Mouse (Mus musculus): Measurements from ENCODE around the gene Mrpl18.
"Not testable (repeated sequence)": the region's sequence is repeated elsewhere in the genome, so short reads cannot be mapped to it uniquely, and the experiment has no call there.

The Mrpl18 gene

DNA sequence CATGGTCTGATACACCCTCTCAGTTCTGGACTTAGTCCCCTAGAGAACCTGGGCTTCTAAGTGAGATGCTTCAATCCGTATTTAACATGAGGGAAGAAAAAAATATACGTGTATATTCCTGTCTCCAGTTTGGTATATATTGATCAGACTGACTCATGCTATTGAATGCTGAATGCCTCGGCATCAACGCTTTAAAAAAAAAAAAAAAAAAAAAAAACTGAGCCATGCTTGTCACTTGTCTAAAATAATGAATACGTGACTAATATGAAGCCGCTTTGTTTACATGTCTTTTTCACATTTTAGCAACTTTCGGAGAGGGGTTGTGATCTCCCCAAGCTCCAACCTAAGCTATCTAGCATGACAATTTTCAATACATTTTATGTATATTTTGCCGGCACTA is 5.8 kb downstream of the Mrpl18 start:
- no peak for DNase-seq (ENCODE audit: low read depth, low spot score)

DNA sequence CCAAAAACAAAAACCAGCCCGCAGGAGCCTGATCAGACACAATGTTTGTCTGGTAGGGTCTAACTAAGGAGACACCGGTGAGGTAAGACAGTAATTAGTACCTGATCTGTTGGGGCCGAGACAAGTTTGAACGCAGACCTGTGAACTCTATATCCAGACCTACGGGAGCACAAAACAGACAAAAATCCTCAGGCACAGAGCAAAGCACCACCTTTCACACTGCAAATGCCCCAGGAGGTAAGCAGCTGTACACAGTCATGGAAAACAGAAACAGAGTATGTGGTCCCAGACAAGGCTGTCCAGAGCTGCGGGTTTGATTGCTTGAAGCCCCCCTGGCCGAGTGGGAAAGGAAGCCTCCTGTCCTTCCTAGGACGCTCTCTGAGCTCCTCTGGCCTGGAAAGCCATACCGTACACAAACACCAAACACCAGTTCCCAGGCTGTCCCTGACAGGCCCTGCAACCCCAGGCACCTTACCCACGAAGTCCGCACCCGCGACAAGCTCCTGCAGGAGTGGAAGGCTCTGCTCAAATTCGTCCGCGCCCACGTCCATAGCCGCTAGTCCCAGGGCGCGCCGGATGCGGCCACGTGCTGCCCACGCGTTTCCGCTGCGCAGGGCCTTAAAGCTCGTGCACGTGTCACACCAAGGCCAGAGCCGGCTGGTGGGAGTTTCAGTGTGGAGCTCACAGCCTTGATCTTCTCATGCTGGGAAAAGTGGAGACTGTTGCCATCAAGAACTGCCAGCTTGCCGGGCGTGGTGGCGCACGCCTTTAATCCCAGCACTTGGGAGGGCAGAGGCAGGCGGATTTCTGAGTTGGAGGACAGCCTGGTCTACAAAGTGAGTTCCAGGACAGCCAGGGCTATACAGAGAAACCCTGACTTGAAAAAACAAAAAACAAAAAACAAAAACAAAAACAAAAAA is 6.5 kb downstream of the Mrpl18 start, which contains the start of gene Pnldc1:
Gene Pnldc1 (minus strand): TSS at position 870 of the 920 bp plus-strand sequence.
- peak; percentile 81 for DNase-seq (ENCODE audit: low read depth, low spot score)

- DNase-seq (ENCODE audit: low read depth, low spot score), result no peak
Measured at GRCm38 (mm10) chr17:12906436-12906835, 9.7 kb downstream of the Mrpl18 start.

DNA sequence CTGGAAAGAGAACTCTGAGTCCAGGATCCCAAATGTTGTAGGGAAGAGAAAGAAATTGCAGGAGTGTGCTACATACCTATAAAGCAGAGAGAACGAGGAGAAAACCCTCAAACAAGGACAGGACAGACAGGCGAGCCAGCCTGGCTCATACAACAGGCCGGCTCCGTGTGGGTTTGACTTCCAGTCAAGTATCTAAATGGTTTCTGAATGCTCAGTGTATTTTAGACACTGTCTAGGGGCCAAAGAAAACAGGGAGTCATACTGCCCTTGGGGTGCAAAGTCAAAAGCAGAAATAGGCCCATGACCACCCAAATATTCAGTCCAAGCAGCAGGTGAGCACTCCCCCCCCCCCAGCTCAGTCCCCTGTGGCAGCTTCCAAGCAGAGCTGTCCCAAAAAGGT is 10.3 kb downstream of the Mrpl18 start:
- DNase-seq (ENCODE audit: low read depth, low spot score), result no peak

DNA sequence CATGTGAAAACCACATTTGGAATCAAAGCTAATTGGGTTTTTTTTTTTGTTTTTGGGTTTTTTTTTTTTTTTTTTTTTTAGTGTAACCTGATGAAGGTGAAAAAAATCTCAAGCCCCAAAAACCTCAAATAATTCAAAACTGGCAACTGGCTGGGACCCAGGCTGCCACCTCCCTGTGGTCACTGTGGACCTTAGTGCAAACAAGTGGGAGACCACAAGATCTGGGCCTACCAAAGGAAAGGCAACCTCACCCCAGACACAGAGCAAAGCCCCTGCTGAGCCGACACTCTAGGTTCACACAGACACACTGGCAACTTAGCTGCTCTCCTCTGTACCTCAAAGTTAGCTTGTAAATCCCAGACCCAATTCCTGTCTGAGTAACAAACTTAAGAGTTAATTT is 11.8 kb downstream of the Mrpl18 start:
- DNase-seq (ENCODE audit: low read depth, low spot score), result no peak

DNA sequence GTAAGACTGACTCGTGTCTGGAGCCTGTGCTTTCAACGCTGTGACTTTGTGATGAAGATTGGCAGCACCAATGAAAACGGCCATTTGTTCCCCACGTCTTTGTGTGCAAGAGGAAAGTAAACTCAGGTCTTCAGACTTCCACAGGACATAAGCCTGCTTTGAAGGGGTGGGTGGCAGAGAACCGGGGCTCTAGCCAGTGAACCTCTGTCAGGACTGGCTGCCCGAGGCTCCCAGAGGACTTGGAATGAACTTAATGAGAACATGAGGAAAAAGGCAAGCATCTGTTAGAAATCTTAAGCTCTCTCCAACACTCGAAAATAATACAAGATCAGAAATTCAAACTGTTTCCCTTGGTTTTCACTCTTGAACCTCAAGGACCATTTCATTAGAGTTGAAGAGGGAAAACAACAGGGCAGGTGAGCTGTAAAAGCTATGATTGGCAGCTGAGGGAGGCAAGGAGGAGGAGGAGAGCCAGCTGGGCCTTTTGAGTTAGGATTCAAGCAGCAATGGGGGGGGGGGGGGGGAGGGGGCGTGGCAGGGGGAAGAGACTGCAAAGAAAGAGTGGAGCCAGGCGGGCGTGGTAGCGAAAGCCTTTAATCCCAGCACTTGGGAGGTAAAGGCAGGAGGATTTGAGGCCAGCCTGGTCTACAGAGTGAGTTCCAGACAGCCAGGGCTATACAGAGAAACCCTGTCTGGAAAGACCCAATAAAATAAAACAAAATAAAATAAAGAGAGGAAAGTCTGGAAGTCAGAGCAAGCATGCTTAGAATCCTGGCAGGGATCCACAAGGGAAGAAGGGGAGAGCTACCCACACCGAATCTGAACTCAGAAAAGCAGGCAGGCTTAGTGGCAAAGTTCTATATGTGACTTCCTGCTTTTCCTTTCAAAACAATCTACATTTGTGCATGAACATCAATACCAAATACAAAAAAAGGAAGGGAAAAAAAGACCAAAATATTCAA is 12.5 kb downstream of the Mrpl18 start:
- peak; percentile 28 for DNase-seq (ENCODE audit: low read depth, low spot score)

DNA sequence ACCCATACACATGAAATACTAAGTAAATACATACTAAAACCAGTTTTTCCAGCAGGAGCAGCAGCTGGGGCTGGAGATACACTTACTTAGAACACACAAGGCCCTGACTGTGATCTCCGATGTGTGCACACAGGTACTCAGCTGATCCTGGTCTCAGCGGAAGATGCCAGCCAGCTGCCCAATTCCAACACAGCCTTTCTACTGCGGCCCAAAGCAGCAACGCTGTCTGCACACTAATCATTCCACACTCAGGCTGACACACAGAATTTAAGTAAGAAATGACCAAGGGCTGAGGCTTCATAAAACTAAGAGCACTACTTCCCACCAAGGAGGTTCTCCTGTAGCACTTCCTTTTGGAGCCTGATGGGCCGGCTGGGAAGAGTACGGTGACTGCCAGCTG is 13.9 kb downstream of the Mrpl18 start:
- no peak for DNase-seq (ENCODE audit: low read depth, low spot score)

DNA sequence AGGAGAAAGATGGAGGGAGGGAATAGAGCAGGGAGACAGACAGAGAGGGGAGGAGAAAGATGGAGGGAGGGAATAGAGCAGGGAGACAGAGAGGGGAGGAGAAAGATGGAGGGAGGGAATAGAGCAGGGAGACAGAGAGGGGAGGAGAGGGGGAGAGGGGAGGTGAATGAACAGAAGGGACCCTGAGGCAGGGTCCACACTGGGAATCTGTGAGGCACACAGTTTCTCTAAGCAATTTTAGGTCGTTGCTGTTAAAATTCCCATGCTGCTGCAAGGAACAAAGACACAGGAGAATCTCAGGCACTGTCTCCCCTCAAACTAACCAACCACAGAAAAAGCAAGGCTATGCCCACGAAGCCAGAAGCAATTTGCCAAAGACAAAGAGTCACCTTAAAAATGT is 17.5 kb downstream of the Mrpl18 start:
- DNase-seq (ENCODE audit: low read depth, low spot score), result not testable (repeated sequence)

GRCm38 (mm10) chr17:12897674-12898073 is 18.5 kb downstream of the Mrpl18 start:
- no peak for DNase-seq (ENCODE audit: low read depth, low spot score)

GRCm38 (mm10) chr17:12892033-12892432 is 24.1 kb downstream of the Mrpl18 start:
- no peak for DNase-seq (ENCODE audit: low read depth, low spot score)

- DNase-seq (ENCODE audit: low read depth, low spot score), result no peak
Measured at GRCm38 (mm10) chr17:12891054-12891453, 25.1 kb downstream of the Mrpl18 start.

DNA sequence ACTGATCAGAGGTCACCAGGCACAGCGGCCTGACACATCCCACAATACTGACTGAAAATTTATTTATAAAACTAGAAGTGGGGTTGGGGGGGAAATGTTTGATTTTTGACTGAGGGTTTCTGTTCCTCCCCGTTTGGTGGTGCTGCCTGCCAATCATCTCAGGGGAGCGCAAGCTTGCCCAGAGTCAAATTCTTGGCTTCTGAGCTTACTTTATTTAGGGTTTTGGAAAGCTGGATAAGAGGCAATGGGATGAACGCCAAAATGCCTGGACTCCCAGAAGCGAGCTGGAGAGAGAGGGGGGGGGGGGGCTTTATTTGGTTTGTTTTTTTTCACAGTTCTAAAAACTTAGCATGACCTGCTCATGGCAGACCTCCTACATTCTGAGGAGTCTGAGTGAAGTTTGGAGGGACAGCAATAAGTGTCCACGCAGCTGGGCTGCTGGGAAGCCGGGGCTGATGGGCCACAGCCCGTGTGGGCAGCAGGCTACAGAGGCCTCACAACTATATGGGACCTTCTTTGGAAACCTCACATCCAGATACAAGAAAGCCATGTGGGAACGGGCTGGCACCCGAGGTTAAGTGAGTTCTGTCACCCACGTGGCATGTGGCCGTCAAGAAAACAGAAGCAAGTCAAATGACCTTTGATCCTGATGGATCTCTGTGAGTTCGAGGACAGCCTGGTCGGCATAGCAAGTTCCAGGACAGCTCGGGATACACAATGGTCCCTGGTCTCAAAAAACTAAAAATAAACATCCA is 28.9 kb downstream of the Mrpl18 start:
- DNase-seq (ENCODE audit: low read depth, low spot score), result no peak

DNA sequence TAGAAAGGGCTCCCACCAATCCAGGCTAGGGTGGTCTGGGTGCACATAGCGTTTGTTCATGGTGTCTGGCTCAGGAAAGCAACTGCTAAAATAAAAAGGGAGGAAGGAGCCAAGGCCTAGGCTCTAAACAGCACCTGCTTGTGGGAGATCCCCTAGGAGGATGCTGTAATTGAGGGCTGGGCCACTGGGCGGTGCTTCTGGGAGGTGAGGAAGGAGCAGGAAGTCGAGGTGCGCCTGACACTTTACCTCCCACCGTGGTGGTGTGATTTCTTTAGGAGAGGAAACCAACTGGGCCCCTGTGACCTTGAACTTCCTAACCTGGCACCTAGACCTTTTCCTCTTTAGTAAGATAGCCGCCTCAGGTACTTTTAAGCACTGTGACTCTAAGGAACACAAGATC is 29.5 kb downstream of the Mrpl18 start:
- DNase-seq (ENCODE audit: low read depth, low spot score), result peak; percentile 83

DNA sequence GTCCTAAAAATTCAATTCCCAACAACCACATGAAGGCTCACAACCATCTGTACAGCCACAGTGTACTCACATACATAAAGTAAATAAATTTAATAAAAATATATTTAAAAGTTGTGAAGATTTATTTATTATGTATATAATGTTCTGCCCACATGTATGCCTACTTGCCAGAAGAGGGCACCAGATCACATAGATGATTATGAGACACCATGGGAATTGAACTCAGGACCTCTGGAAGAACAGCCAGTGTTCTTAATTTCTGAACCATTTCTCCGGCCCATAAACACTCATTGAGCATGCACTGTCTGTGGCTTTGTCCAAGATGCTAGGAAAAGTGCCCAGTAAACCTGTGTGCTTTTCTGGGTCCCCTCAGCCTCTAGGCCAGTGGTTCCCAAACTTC is 34.9 kb downstream of the Mrpl18 start:
- no peak for DNase-seq (ENCODE audit: low read depth, low spot score)

- peak; percentile 87 for DNase-seq (ENCODE audit: low read depth, low spot score)
Measured at GRCm38 (mm10) chr17:12880178-12880577, 36.0 kb downstream of the Mrpl18 start.

GRCm38 (mm10) chr17:12875734-12876133 is 40.4 kb downstream of the Mrpl18 start, which contains the start of gene Mrgprh:
Gene Mrgprh, plus strand, starts transcription at chr17:12876034.
- no peak for DNase-seq (ENCODE audit: low read depth, low spot score)

DNA sequence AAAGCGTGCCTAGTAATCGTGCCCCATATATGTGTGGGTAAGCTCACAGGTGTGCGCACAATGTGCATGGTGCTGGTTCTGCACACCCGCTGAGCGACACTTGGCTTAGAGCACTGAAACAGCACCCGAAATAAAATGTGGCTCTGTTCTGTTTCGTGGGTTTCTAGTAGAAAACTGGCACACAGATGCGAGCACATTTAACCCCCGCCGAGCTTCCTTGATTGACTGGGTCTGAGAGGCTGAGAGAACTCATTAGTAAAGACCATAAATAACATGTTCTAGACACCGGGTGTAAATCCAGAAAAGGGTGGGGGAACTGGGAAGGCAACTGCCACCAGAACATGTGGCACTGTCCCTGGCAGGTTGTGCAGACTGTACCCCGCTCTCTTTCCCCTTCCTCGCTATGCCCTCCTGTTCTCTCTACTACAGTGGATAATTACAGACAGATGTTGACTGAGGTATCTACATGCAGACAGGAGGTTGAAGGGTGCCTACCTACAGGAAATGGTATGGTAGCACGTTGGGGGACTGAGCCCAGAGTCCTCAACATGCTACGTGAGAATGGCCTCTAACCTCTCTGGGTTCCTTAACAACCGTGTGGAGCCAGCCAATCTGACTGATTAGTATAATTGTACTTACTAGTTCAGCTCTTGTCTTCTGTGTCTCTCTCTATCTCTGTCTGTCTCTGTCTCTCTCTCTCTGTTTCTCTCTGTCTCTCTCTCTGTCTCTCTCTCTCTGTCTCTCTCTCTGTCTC is 43.7 kb downstream of the Mrpl18 start:
- no peak for DNase-seq (ENCODE audit: low read depth, low spot score)

GRCm38 (mm10) chr17:12868640-12869039 is 47.5 kb downstream of the Mrpl18 start:
- no peak for DNase-seq (ENCODE audit: low read depth, low spot score)

- DNase-seq (ENCODE audit: low read depth, low spot score), result no peak
Measured at GRCm38 (mm10) chr17:12868043-12868442, 48.1 kb downstream of the Mrpl18 start, which contains the start of gene Mas1. Gene Mas1, minus strand, starts transcription at chr17:12868143.

- DNase-seq (ENCODE audit: low read depth, low spot score), result no peak
Measured at GRCm38 (mm10) chr17:12866853-12867252, 49.3 kb downstream of the Mrpl18 start.

DNA sequence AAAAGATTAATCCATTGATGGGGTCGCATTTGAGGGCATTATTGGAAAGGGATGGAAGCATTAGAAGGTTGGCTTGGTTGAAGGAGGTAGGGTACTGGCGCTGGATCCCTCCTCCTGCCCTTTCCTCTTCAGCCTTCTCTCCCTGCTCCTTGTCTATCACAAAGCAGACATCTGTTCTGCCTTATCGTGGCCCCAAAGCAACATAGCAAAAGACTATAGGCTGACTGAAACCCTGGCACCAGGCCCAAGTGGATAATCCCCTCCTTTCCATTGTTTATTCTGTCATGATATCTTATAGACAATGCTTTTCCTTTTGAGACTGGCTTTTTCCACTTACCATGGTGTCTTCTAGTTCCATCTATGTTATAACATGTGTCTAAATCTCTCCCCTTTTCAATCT is 50.7 kb downstream of the Mrpl18 start:
- no peak for DNase-seq (ENCODE audit: low read depth, low spot score)
